Mouse (Mus musculus): ENCODE measurements around the gene Inpp5k. TPM values are rescaled to one million over a fixed set of nuclear protein-coding genes. Genes with fewer than 3 reads are reported as not detected.

The Inpp5k gene
- polyA plus RNA-seq, 1 experiment from 2014 or later: 20.6 TPM

- Histone ChIP-seq H3K36me3 (ENCODE audit: control insufficient read depth, insufficient read depth) (peaks cover 67% of the 10 kb centered on the region), H3K27me3 (replicated peaks; ENCODE audit: control insufficient read depth, insufficient read depth, low read length) (no peaks in the 10 kb centered on the region), H3K27ac (ENCODE audit: low read depth, low read length) (peak overlapping the region; percentile 21; the same call in 1 of the 2 replicates), H3K4me3 (ENCODE audit: low read depth, low read length) (no peak overlapping the region), H3K9ac (ENCODE audit: low read depth, low read length) (no peak overlapping the region), H3K4me1 (replicated peaks; ENCODE audit: control insufficient read depth, insufficient read depth, low read length) (no peaks in the 10 kb centered on the region), H3K9me3 (ENCODE audit: control insufficient read depth) (no peaks in the 10 kb centered on the region), H3K4me2 (replicated peaks; ENCODE audit: low read depth) (no peak overlapping the region)
- ATAC-seq: no peak
- WGBS: 90% methylated on average over 2 of the region's 2 CpGs
- no peak for TF ChIP-seq CTCF (IDR thresholded peaks at IDR 0.05; ENCODE audit: low read depth)
Measured at GRCm38 (mm10) chr11:75622588-75623329, 8.0 kb upstream of the Inpp5k start.

- no peak for ATAC-seq
- Histone ChIP-seq H3K4me2 (replicated peaks; ENCODE audit: low read depth) (no peak overlapping the region), H3K4me1 (replicated peaks; ENCODE audit: control insufficient read depth, insufficient read depth, low read length) (no peaks in the 10 kb centered on the region), H3K27me3 (replicated peaks; ENCODE audit: control insufficient read depth, insufficient read depth, low read length) (no peaks in the 10 kb centered on the region), H3K4me3 (ENCODE audit: low read depth, low read length) (no peak overlapping the region), H3K9ac (ENCODE audit: low read depth, low read length) (no peak overlapping the region), H3K9me3 (ENCODE audit: control insufficient read depth) (no peaks in the 10 kb centered on the region), H3K36me3 (ENCODE audit: control insufficient read depth, insufficient read depth) (peaks cover 70% of the 10 kb centered on the region), H3K27ac (ENCODE audit: low read depth, low read length) (no peak overlapping the region)
- 80% methylated on average over 2 of the region's 2 CpGs for WGBS
- no peak for TF ChIP-seq CTCF (IDR thresholded peaks at IDR 0.05; ENCODE audit: low read depth)
Measured at GRCm38 (mm10) chr11:75624102-75624554, 6.7 kb upstream of the Inpp5k start.

DNA sequence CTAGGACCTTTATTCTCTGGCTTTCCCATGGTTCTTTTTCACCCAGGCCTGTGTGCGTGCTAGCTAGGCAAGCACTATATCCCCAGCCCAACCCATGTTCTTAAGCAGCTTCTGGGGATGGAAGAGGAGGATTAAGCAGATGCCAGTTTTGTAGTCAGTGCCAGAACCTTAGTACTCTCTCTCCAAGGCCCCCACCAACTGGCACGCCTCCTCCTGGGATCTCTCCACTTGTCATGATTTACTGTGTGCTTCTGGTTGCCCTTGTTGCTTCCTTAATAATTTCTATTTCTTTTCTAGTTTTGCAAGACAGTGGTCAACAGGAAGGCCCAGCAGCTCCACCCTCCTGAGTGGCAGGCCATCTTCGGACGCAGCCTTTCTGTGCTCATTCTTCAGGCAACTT is 5.0 kb upstream of the Inpp5k start:
- H3K36me3 ChIP-seq (ENCODE audit: control insufficient read depth, insufficient read depth): peaks cover 53% of the 10 kb centered on the region

DNA sequence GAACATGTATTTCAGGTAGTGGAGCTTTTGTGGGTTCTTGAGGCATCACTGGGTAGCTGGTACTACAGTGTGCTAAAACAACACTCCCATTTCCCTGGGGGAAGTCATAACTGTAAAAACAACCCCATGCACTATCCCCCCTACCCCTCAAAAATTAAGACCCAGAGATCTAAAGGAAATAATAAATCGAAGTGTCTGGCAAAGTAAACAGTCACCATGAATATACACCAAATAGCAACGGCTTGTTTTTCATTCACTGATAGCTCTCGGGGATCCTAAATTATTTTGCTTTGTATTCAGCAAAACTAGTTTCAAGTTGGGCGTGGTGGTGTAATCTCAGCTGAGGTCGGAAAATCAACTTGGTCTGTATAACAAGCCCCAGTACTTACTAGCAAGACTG is 690 bp upstream of the Inpp5k start:
- Histone ChIP-seq H3K4me2 (replicated peaks; ENCODE audit: low read depth) (peak overlapping the region; percentile 79), H3K4me3 (ENCODE audit: low read depth, low read length) (peak overlapping the region; percentile 84), H3K36me3 (ENCODE audit: control insufficient read depth, insufficient read depth) (peaks cover 31% of the 10 kb centered on the region), H3K27ac (ENCODE audit: low read depth, low read length) (peak overlapping the region; percentile 66), H3K27me3 (replicated peaks; ENCODE audit: control insufficient read depth, insufficient read depth, low read length) (no peaks in the 10 kb centered on the region), H3K4me1 (replicated peaks; ENCODE audit: control insufficient read depth, insufficient read depth, low read length) (no peaks in the 10 kb centered on the region), H3K9ac (ENCODE audit: low read depth, low read length) (peak overlapping the region; percentile 75), H3K9me3 (ENCODE audit: control insufficient read depth) (no peaks in the 10 kb centered on the region)
- TF ChIP-seq CTCF (IDR thresholded peaks at IDR 0.05; ENCODE audit: low read depth): no peak
- WGBS: 3% methylated on average over 5 of the region's 5 CpGs
- ATAC-seq: no peak

More for the DNA sequence above, 5.0 kb upstream of the Inpp5k start:
- no peak overlapping the region for H3K27ac ChIP-seq (ENCODE audit: low read depth, low read length)
- ATAC-seq: no peak
- TF ChIP-seq CTCF (IDR thresholded peaks at IDR 0.05; ENCODE audit: low read depth): no peak
- 90% methylated on average over 4 of the region's 4 CpGs for whole genome bisulfite sequencing
- H3K4me1 ChIP-seq (replicated peaks; ENCODE audit: control insufficient read depth, insufficient read depth, low read length): no peaks in the 10 kb centered on the region
- H3K4me3 ChIP-seq (ENCODE audit: low read depth, low read length): no peak overlapping the region
- H3K9ac ChIP-seq (ENCODE audit: low read depth, low read length): no peak overlapping the region
- H3K9me3 ChIP-seq (ENCODE audit: control insufficient read depth): no peaks in the 10 kb centered on the region
- H3K27me3 ChIP-seq (replicated peaks; ENCODE audit: control insufficient read depth, insufficient read depth, low read length): no peaks in the 10 kb centered on the region
- H3K4me2 ChIP-seq (replicated peaks; ENCODE audit: low read depth): no peak overlapping the region

GRCm38 (mm10) chr11:75631561-75632225 is 905 bp downstream of the Inpp5k start:
- H3K4me2 ChIP-seq (replicated peaks; ENCODE audit: low read depth): peak overlapping the region; percentile 79
- H3K4me3 ChIP-seq (ENCODE audit: low read depth, low read length): peak overlapping the region; percentile 84
- no peaks in the 10 kb centered on the region for H3K9me3 ChIP-seq (ENCODE audit: control insufficient read depth)
- no peaks in the 10 kb centered on the region for H3K27me3 ChIP-seq (replicated peaks; ENCODE audit: control insufficient read depth, insufficient read depth, low read length)
- 6% methylated on average over 13 of the region's 13 CpGs for WGBS
- TF ChIP-seq CTCF (IDR thresholded peaks at IDR 0.05; ENCODE audit: low read depth): peak; percentile 71
- no peaks in the 10 kb centered on the region for H3K4me1 ChIP-seq (replicated peaks; ENCODE audit: control insufficient read depth, insufficient read depth, low read length)
- H3K27ac ChIP-seq (ENCODE audit: low read depth, low read length): peak overlapping the region; percentile 4; the same call in 1 of the 2 replicates
- peak overlapping the region; percentile 75 for H3K9ac ChIP-seq (ENCODE audit: low read depth, low read length)
- no peak for ATAC-seq
- H3K36me3 ChIP-seq (ENCODE audit: control insufficient read depth, insufficient read depth): peaks cover 29% of the 10 kb centered on the region

DNA sequence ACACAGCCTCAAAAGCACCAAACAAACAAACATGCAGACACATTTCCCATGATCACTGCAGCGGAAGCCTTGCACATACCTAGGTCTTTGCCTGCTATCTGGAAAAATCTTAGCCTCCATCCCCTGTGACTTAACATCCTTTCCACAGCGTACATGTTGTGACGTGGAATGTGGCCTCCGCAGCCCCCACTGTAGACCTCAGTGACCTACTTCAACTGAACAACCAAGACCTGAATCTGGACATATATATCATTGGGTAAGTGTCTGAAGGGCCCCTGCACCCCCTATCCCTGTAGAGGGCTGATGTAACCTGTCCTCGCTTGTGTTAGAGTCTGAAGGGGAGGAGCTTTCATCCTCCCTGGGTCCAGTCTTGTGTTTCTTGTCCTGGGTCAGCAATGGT is 2.1 kb downstream of the Inpp5k start:
- Histone ChIP-seq H3K4me2 (replicated peaks; ENCODE audit: low read depth) (no peak overlapping the region), H3K36me3 (ENCODE audit: control insufficient read depth, insufficient read depth) (peaks cover 28% of the 10 kb centered on the region; the same call in 1 of the 2 replicates), H3K9me3 (ENCODE audit: control insufficient read depth) (no peaks in the 10 kb centered on the region), H3K9ac (ENCODE audit: low read depth, low read length) (no peak overlapping the region), H3K4me3 (ENCODE audit: low read depth, low read length) (no peak overlapping the region), H3K27ac (ENCODE audit: low read depth, low read length) (no peak overlapping the region), H3K4me1 (replicated peaks; ENCODE audit: control insufficient read depth, insufficient read depth, low read length) (no peaks in the 10 kb centered on the region), H3K27me3 (replicated peaks; ENCODE audit: control insufficient read depth, insufficient read depth, low read length) (no peaks in the 10 kb centered on the region)
- no peak for ATAC-seq
- TF ChIP-seq CTCF (IDR thresholded peaks at IDR 0.05; ENCODE audit: low read depth): no peak
- WGBS: 95% methylated on average over 5 of the region's 5 CpGs

All from intestine, postnatal 0 days (tissue).